Mouse (Mus musculus) monocyte, adult 5-6 weeks (primary cell): ENCODE data around the gene Hcfc2. TPM values are rescaled to one million over a fixed set of nuclear protein-coding genes. Genes with fewer than 3 reads are reported as not detected.

Experiments
- ATAC-seq: fragments of 153-309, 156-312 bp; replicated peaks from 2 replicates; pipeline ENCODE4 v1.8.0; 2017; ENCODE audit warnings: mild to moderate bottlenecking; ENCODE audit not compliant: low TSS enrichment, insufficient number of reproducible peaks, severe bottlenecking, poor library complexity, low FRiP score
- total RNA-seq: library from RNA; stranded (forward); fragments of 200-1000, 200-491, 200-594 nt; gene quantifications from 3 replicates; pipeline ENCODE4 v1.2.3, GENCODE M21; 2017

Gene Hcfc2
- total RNA-seq, 1 experiment from 2014 or later: 71.3 TPM

- peak; percentile 78 for ATAC-seq
Measured at GRCm38 (mm10) chr10:82697305-82697898, 1.4 kb downstream of the Hcfc2 start.

GRCm38 (mm10) chr10:82698712-82699261, 2.8 kb downstream of the Hcfc2 start:
- peak; percentile 59 for ATAC-seq

GRCm38 (mm10) chr10:82699296-82699941, 3.5 kb downstream of the Hcfc2 start:
- peak; percentile 5; the same call in 1 of the 2 replicates for ATAC-seq

GRCm38 (mm10) chr10:82741354-82741753, 45.4 kb downstream of the Hcfc2 start:
- no peak for ATAC-seq

- no peak for ATAC-seq
Measured at GRCm38 (mm10) chr10:82741876-82742275, 45.9 kb downstream of the Hcfc2 start.

GRCm38 (mm10) chr10:82742578-82742977, 46.6 kb downstream of the Hcfc2 start:
- ATAC-seq: no peak

- ATAC-seq: no peak
Measured at GRCm38 (mm10) chr10:82744296-82744695, 48.3 kb downstream of the Hcfc2 start.

GRCm38 (mm10) chr10:82745301-82745700, 49.3 kb downstream of the Hcfc2 start:
- ATAC-seq: no peak

GRCm38 (mm10) chr10:82746988-82747850, 51.3 kb downstream of the Hcfc2 start:
- ATAC-seq: no peak

GRCm38 (mm10) chr10:82750778-82751177, 54.8 kb downstream of the Hcfc2 start:
- ATAC-seq: no peak

GRCm38 (mm10) chr10:82752921-82753320, 57.0 kb downstream of the Hcfc2 start:
- ATAC-seq: no peak

GRCm38 (mm10) chr10:82754642-82755041, 58.7 kb downstream of the Hcfc2 start:
- ATAC-seq: no peak

- ATAC-seq: no peak
Measured at GRCm38 (mm10) chr10:82755213-82755890, 59.4 kb downstream of the Hcfc2 start.

- ATAC-seq: no peak
Measured at GRCm38 (mm10) chr10:82756466-82756865, 60.5 kb downstream of the Hcfc2 start.

- ATAC-seq: no peak
Measured at GRCm38 (mm10) chr10:82757341-82757740, 61.4 kb downstream of the Hcfc2 start.

GRCm38 (mm10) chr10:82758368-82758767, 62.4 kb downstream of the Hcfc2 start:
- ATAC-seq: no peak

- ATAC-seq: no peak
Measured at GRCm38 (mm10) chr10:82758878-82759277, 62.9 kb downstream of the Hcfc2 start.

GRCm38 (mm10) chr10:82759706-82760105, 63.7 kb downstream of the Hcfc2 start:
- no peak for ATAC-seq
